Mouse (Mus musculus): ENCODE data around the gene Gm10840. TPM values are rescaled to one million over a fixed set of nuclear protein-coding genes. Genes with fewer than 3 reads are reported as not detected.

The Gm10840 gene
- polyA plus RNA-seq, 1 experiment = not detected

GRCm38 (mm10) chr11:106155761-106156160, 4.9 kb upstream of the Gm10840 start:
- peaks cover 7% of the 10 kb centered on the region for H3K36me3 ChIP-seq (ENCODE audit: control insufficient read depth, insufficient read depth)
- no peaks in the 10 kb centered on the region for H3K79me2 ChIP-seq (ENCODE audit: control insufficient read depth, insufficient read depth)
- no peak overlapping the region for H3K4me2 ChIP-seq (ENCODE audit: low read depth)
- H3ac ChIP-seq (ENCODE audit: control insufficient read depth, insufficient read length) = no peak overlapping the region
- H3K4me3 ChIP-seq = no peak overlapping the region
- TF ChIP-seq MYOD1 (IDR thresholded peaks at IDR 0.05; ENCODE audit: control insufficient read depth in 1 of 3, insufficient read length in 2 of 3, low read depth in 2 of 3) (no peak), POLR2AphosphoS2 (IDR thresholded peaks at IDR 0.05; ENCODE audit: insufficient read length, low read depth) (no peak), CEBPB (IDR thresholded peaks at IDR 0.05; ENCODE audit: insufficient read depth, poor library complexity, severe bottlenecking) (no peak), TCF12 (IDR thresholded peaks at IDR 0.05; ENCODE audit: insufficient read depth, poor library complexity, severe bottlenecking) (no peak), SRF (IDR thresholded peaks at IDR 0.05; ENCODE audit: control insufficient read depth, insufficient read length, low read depth) (no peak), TCF3 (IDR thresholded peaks at IDR 0.05; ENCODE audit: insufficient read length, low read depth) (no peak), MAX (IDR thresholded peaks at IDR 0.05; ENCODE audit: low read depth) (no peak), E2F4 (IDR thresholded peaks at IDR 0.05; ENCODE audit: insufficient read depth) (no peak), USF1 (IDR thresholded peaks at IDR 0.05; ENCODE audit: low read depth) (no peak), POLR2A (IDR thresholded peaks at IDR 0.05; ENCODE audit: insufficient read length, low read depth) (no peak), MYOG (IDR thresholded peaks at IDR 0.05; ENCODE audit: control insufficient read depth in 1 of 3, insufficient read depth in 1 of 3, insufficient read length in 2 of 3, low read depth in 2 of 3) (no peak)
- H3K27me3 ChIP-seq (ENCODE audit: control insufficient read depth, insufficient read depth, insufficient read length) = no peaks in the 10 kb centered on the region

- no peak overlapping the region for H3K4me2 ChIP-seq (ENCODE audit: low read depth)
- no peak overlapping the region for H3K4me3 ChIP-seq
- H3K27me3 ChIP-seq (ENCODE audit: control insufficient read depth, insufficient read depth, insufficient read length) = no peaks in the 10 kb centered on the region
- peaks cover 7% of the 10 kb centered on the region for H3K36me3 ChIP-seq (ENCODE audit: control insufficient read depth, insufficient read depth)
- TF ChIP-seq POLR2AphosphoS2 (IDR thresholded peaks at IDR 0.05; ENCODE audit: insufficient read length, low read depth) = peak; percentile 54
- no peak for TF ChIP-seq POLR2A (IDR thresholded peaks at IDR 0.05; ENCODE audit: insufficient read length, low read depth)
- no peaks in the 10 kb centered on the region for H3K79me2 ChIP-seq (ENCODE audit: control insufficient read depth, insufficient read depth)
- H3ac ChIP-seq (ENCODE audit: control insufficient read depth, insufficient read length) = no peak overlapping the region
These were observed 4.4 kb upstream of the Gm10840 start for GRCm38 (mm10) chr11:106156257-106156656.

GRCm38 (mm10) chr11:106157154-106157553, 3.5 kb upstream of the Gm10840 start:
- Histone ChIP-seq H3K27me3 (ENCODE audit: control insufficient read depth, insufficient read depth, insufficient read length) (no peaks in the 10 kb centered on the region), H3ac (ENCODE audit: control insufficient read depth, insufficient read length) (no peak overlapping the region), H3K36me3 (ENCODE audit: control insufficient read depth, insufficient read depth) (peaks cover 7% of the 10 kb centered on the region), H3K79me2 (ENCODE audit: control insufficient read depth, insufficient read depth) (no peaks in the 10 kb centered on the region), H3K4me3 (no peak overlapping the region), H3K4me2 (ENCODE audit: low read depth) (no peak overlapping the region)
- TF ChIP-seq POLR2AphosphoS2 (IDR thresholded peaks at IDR 0.05; ENCODE audit: insufficient read length, low read depth) (peak; percentile 16), MAX (IDR thresholded peaks at IDR 0.05; ENCODE audit: low read depth) (no peak), REST (IDR thresholded peaks at IDR 0.05; ENCODE audit: insufficient read depth, insufficient read length) (no peak), MYOG (IDR thresholded peaks at IDR 0.05; ENCODE audit: control insufficient read depth in 1 of 3, insufficient read depth in 1 of 3, insufficient read length in 2 of 3, low read depth in 2 of 3) (no peak), USF1 (IDR thresholded peaks at IDR 0.05; ENCODE audit: low read depth) (no peak), TCF12 (IDR thresholded peaks at IDR 0.05; ENCODE audit: insufficient read depth, poor library complexity, severe bottlenecking) (no peak)

GRCm38 (mm10) chr11:106158081-106158929, 2.3 kb upstream of the Gm10840 start:
- peak; percentile 6 for TF ChIP-seq POLR2AphosphoS2 (IDR thresholded peaks at IDR 0.05; ENCODE audit: insufficient read length, low read depth)
- no peak for TF ChIP-seq USF1 (IDR thresholded peaks at IDR 0.05; ENCODE audit: low read depth)
- no peak for TF ChIP-seq POLR2A (IDR thresholded peaks at IDR 0.05; ENCODE audit: insufficient read length, low read depth)
- no peak for TF ChIP-seq TCF12 (IDR thresholded peaks at IDR 0.05; ENCODE audit: insufficient read depth, poor library complexity, severe bottlenecking)
- H3ac ChIP-seq (ENCODE audit: control insufficient read depth, insufficient read length) = no peak overlapping the region
- H3K36me3 ChIP-seq (ENCODE audit: control insufficient read depth, insufficient read depth) = peaks cover 5% of the 10 kb centered on the region
- no peaks in the 10 kb centered on the region for H3K27me3 ChIP-seq (ENCODE audit: control insufficient read depth, insufficient read depth, insufficient read length)
- H3K79me2 ChIP-seq (ENCODE audit: control insufficient read depth, insufficient read depth) = no peaks in the 10 kb centered on the region
- H3K4me3 ChIP-seq = peak overlapping the region; percentile 51
- no peak overlapping the region for H3K4me2 ChIP-seq (ENCODE audit: low read depth)

- H3K79me2 ChIP-seq (ENCODE audit: control insufficient read depth, insufficient read depth) = no peaks in the 10 kb centered on the region
- H3K4me3 ChIP-seq = peak overlapping the region; percentile 51
- H3K36me3 ChIP-seq (ENCODE audit: control insufficient read depth, insufficient read depth) = no peaks in the 10 kb centered on the region
- H3K4me2 ChIP-seq (ENCODE audit: low read depth) = peak overlapping the region; percentile 63
- no peaks in the 10 kb centered on the region for H3K27me3 ChIP-seq (ENCODE audit: control insufficient read depth, insufficient read depth, insufficient read length)
- TF ChIP-seq REST (IDR thresholded peaks at IDR 0.05; ENCODE audit: insufficient read depth, insufficient read length) (no peak), TCF12 (IDR thresholded peaks at IDR 0.05; ENCODE audit: insufficient read depth, poor library complexity, severe bottlenecking) (no peak), E2F4 (IDR thresholded peaks at IDR 0.05; ENCODE audit: insufficient read depth) (no peak), TCF3 (IDR thresholded peaks at IDR 0.05; ENCODE audit: insufficient read length, low read depth) (no peak), USF1 (IDR thresholded peaks at IDR 0.05; ENCODE audit: low read depth) (no peak), POLR2AphosphoS2 (IDR thresholded peaks at IDR 0.05; ENCODE audit: insufficient read length, low read depth) (no peak), MYOD1 (IDR thresholded peaks at IDR 0.05; ENCODE audit: control insufficient read depth in 1 of 3, insufficient read length in 2 of 3, low read depth in 2 of 3) (no peak), MYOG (IDR thresholded peaks at IDR 0.05; ENCODE audit: control insufficient read depth in 1 of 3, insufficient read depth in 1 of 3, insufficient read length in 2 of 3, low read depth in 2 of 3) (no peak), MAX (IDR thresholded peaks at IDR 0.05; ENCODE audit: low read depth) (no peak), CEBPB (IDR thresholded peaks at IDR 0.05; ENCODE audit: insufficient read depth, poor library complexity, severe bottlenecking) (no peak), SRF (IDR thresholded peaks at IDR 0.05; ENCODE audit: control insufficient read depth, insufficient read length, low read depth) (no peak), POLR2A (IDR thresholded peaks at IDR 0.05; ENCODE audit: insufficient read length, low read depth) (no peak)
- H3ac ChIP-seq (ENCODE audit: control insufficient read depth, insufficient read length) = no peak overlapping the region
These were observed 1.8 kb upstream of the Gm10840 start for GRCm38 (mm10) chr11:106158930-106159215.

Data from myocyte (in vitro differentiated cells).